Mouse (Mus musculus) adipocyte (in vitro differentiated cells): Measurements from ENCODE around the gene Cyth3.

ENCODE experiments used
- DNase-seq: peaks from one replicate; pipeline ENCODE4 v3.0.0-alpha.2; 2016; ENCODE audit warnings: low spot score

Gene Cyth3

GRCm38 (mm10) chr5:143635358-143635757 lies 13.1 kb downstream of the Cyth3 start:
- no peak for DNase-seq

GRCm38 (mm10) chr5:143636173-143636572 lies 13.9 kb downstream of the Cyth3 start:
- no peak for DNase-seq

- no peak for DNase-seq
These were observed 15.7 kb downstream of the Cyth3 start for GRCm38 (mm10) chr5:143637832-143638420.

GRCm38 (mm10) chr5:143638516-143639270 lies 16.4 kb downstream of the Cyth3 start:
- DNase-seq = no peak

- no peak for DNase-seq
These were observed 17.1 kb downstream of the Cyth3 start for GRCm38 (mm10) chr5:143639329-143639728.

- no peak for DNase-seq
These were observed 17.6 kb downstream of the Cyth3 start for GRCm38 (mm10) chr5:143639810-143640209.

- peak; percentile 78 for DNase-seq
These were observed 19.3 kb downstream of the Cyth3 start for GRCm38 (mm10) chr5:143641503-143641902.

- peak; percentile 73 for DNase-seq
These were observed 20.1 kb downstream of the Cyth3 start for GRCm38 (mm10) chr5:143642262-143642831.

GRCm38 (mm10) chr5:143645976-143646375 lies 23.7 kb downstream of the Cyth3 start:
- DNase-seq = no peak

- no peak for DNase-seq
These were observed 25.2 kb downstream of the Cyth3 start for GRCm38 (mm10) chr5:143647412-143647811.

- no peak for DNase-seq
These were observed 25.8 kb downstream of the Cyth3 start for GRCm38 (mm10) chr5:143648058-143648457.

- no peak for DNase-seq
These were observed 26.9 kb downstream of the Cyth3 start for GRCm38 (mm10) chr5:143649168-143649567.

GRCm38 (mm10) chr5:143651855-143652631 lies 29.8 kb downstream of the Cyth3 start:
- peak; percentile 34 for DNase-seq

GRCm38 (mm10) chr5:143653497-143653896 lies 31.2 kb downstream of the Cyth3 start:
- DNase-seq = no peak

GRCm38 (mm10) chr5:143654670-143655510 lies 32.6 kb downstream of the Cyth3 start:
- peak; percentile 86 for DNase-seq

- DNase-seq = peak; percentile 45
These were observed 33.3 kb downstream of the Cyth3 start for GRCm38 (mm10) chr5:143655511-143655943.

GRCm38 (mm10) chr5:143656708-143657245 lies 34.5 kb downstream of the Cyth3 start:
- DNase-seq = peak; percentile 37

- DNase-seq = no peak
These were observed 36.8 kb downstream of the Cyth3 start for GRCm38 (mm10) chr5:143659021-143659523.

- DNase-seq = no peak
These were observed 40.9 kb downstream of the Cyth3 start for GRCm38 (mm10) chr5:143663074-143663687.

- DNase-seq = peak; percentile 66
These were observed 43.3 kb downstream of the Cyth3 start for GRCm38 (mm10) chr5:143665561-143665960.

- no peak for DNase-seq
These were observed 43.8 kb downstream of the Cyth3 start for GRCm38 (mm10) chr5:143666015-143666414.
